Mouse (Mus musculus) myocyte (in vitro differentiated cells): Measurements from ENCODE around the gene Wdr25. TPM values are rescaled to one million over a fixed set of nuclear protein-coding genes. Genes with fewer than 3 reads are reported as not detected.

Experiments
- H3K27me3 ChIP-seq: one replicate; pipeline ENCODE4 v1.6.1; 2011; ENCODE audit not compliant: control insufficient read depth, insufficient read depth, insufficient read length
- H3K36me3 ChIP-seq: one replicate; pipeline ENCODE4 v1.6.1; 2011; ENCODE audit not compliant: control insufficient read depth, insufficient read depth
- H3K4me2 ChIP-seq: one replicate; pipeline ENCODE4 v1.6.1; 2011; ENCODE audit warnings: low read depth, control low read depth
- H3K4me3 ChIP-seq: one replicate; pipeline ENCODE4 v1.5.1; 2011; ENCODE audit warnings: mild to moderate bottlenecking, control low read depth, moderate library complexity
- H3K79me2 ChIP-seq: one replicate; pipeline ENCODE4 v1.6.1; 2011; ENCODE audit not compliant: control insufficient read depth, insufficient read depth
- H3ac ChIP-seq: one replicate; pipeline ENCODE4 v1.6.1; 2011; ENCODE audit not compliant: control insufficient read depth, insufficient read length
- CEBPB ChIP-seq: IDR thresholded peaks from 2 replicates; pipeline ENCODE4 v1.6.1; 2011; ENCODE audit warnings: mild to moderate bottlenecking, moderate library complexity; ENCODE audit not compliant: poor library complexity, insufficient read depth, severe bottlenecking
- E2F4 ChIP-seq: IDR thresholded peaks from one replicate; pipeline ENCODE4 v1.6.1; 2011; ENCODE audit warnings: mild to moderate bottlenecking, control low read depth, moderate library complexity; ENCODE audit not compliant: insufficient read depth
- MAX ChIP-seq: IDR thresholded peaks from one replicate; pipeline ENCODE4 v1.6.1; 2011; ENCODE audit warnings: low read depth, mild to moderate bottlenecking, control low read depth
- MYOD1 ChIP-seq, 3 experiments: IDR thresholded peaks; one replicate each; pipeline ENCODE4 v1.6.1; 2011; ENCODE audit warnings: control low read depth in 2 of 3, low read depth in 2 of 3, mild to moderate bottlenecking in 2 of 3, moderate library complexity in 1 of 3; ENCODE audit not compliant: insufficient read length in 2 of 3, control insufficient read depth in 1 of 3
- MYOG ChIP-seq, 3 experiments: IDR thresholded peaks; one replicate each; pipeline ENCODE4 v1.6.1; 2011; ENCODE audit warnings: control low read depth in 2 of 3, low read depth in 2 of 3, mild to moderate bottlenecking in 2 of 3; ENCODE audit not compliant: insufficient read length in 2 of 3, control insufficient read depth in 1 of 3, insufficient read depth in 1 of 3
- POLR2A ChIP-seq: IDR thresholded peaks from one replicate; pipeline ENCODE4 v1.6.1; 2011; ENCODE audit warnings: low read depth, mild to moderate bottlenecking, control low read depth, moderate library complexity; ENCODE audit not compliant: insufficient read length
- POLR2AphosphoS2 ChIP-seq: IDR thresholded peaks from one replicate; pipeline ENCODE4 v1.6.1; 2011; ENCODE audit warnings: low read depth, control low read depth; ENCODE audit not compliant: insufficient read length
- REST ChIP-seq: IDR thresholded peaks from one replicate; pipeline ENCODE4 v1.6.1; 2011; ENCODE audit warnings: mild to moderate bottlenecking, control low read depth, moderate library complexity; ENCODE audit not compliant: insufficient read depth, insufficient read length
- SRF ChIP-seq: IDR thresholded peaks from one replicate; pipeline ENCODE4 v1.6.1; 2011; ENCODE audit warnings: low read depth; ENCODE audit not compliant: control insufficient read depth, insufficient read length
- TCF12 ChIP-seq: IDR thresholded peaks from one replicate; pipeline ENCODE4 v1.6.1; 2011; ENCODE audit warnings: mild to moderate bottlenecking, control low read depth; ENCODE audit not compliant: poor library complexity, insufficient read depth, severe bottlenecking
- TCF3 ChIP-seq: IDR thresholded peaks from one replicate; pipeline ENCODE4 v1.6.1; 2011; ENCODE audit warnings: low read depth, control low read depth; ENCODE audit not compliant: insufficient read length
- USF1 ChIP-seq: IDR thresholded peaks from one replicate; pipeline ENCODE4 v1.6.1; 2011; ENCODE audit warnings: low read depth, mild to moderate bottlenecking, control low read depth, moderate library complexity
- polyA plus RNA-seq: library from polyadenylated mRNA; unstranded; fragments of >200 nt; fragmentation: generic; extraction: Trizol; gene quantifications from one replicate; pipeline ENCODE4 v1.2.1, GENCODE M21; 2012; ENCODE audit warnings: missing spikeins

Gene Wdr25
- polyA plus RNA-seq, 1 experiment: 14.0 TPM

DNA sequence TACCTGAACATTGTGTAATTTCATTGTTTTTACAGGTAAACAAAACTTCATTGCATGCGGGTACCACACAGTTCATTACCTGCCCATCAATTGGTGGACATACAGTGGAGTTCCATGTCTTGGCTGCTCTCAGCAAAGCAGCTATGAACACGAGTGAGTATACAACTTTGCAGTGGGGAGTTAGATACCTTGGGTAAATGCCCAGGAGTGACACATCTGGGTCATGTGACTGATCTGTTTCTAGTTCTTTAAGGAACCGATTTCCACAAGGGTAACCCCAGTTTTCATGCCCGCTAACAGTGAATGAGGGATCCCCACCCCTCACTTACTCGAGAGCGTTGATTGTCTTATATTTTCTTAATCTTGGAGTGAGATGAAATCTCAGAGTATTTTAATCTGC lies 183.6 kb downstream of the Wdr25 start:
- Histone ChIP-seq H3K79me2 (no peaks in the 10 kb centered on the region), H3K4me2 (no peak overlapping the region), H3K36me3 (no peaks in the 10 kb centered on the region), H3ac (no peak overlapping the region), H3K27me3 (no peaks in the 10 kb centered on the region), H3K4me3 (no peak overlapping the region)
- TF ChIP-seq REST (no peak), MAX (no peak), TCF3 (no peak), SRF (no peak), POLR2A (no peak), MYOG (IDR thresholded peaks at IDR 0.05; ENCODE audit: control insufficient read depth in 1 of 3, insufficient read depth in 1 of 3, insufficient read length in 2 of 3, low read depth in 2 of 3) (no peak), TCF12 (no peak), E2F4 (no peak), MYOD1 (IDR thresholded peaks at IDR 0.05; ENCODE audit: control insufficient read depth in 1 of 3, insufficient read length in 2 of 3, low read depth in 2 of 3) (no peak), CEBPB (no peak), POLR2AphosphoS2 (no peak), USF1 (no peak)

Other genes with a start within 250 kb of the Wdr25 start
- 0.11 TPM for gene Degs2, start 191.3 kb upstream of the Wdr25 start, polyA plus RNA-seq
- gene Yy1, start 100.7 kb upstream of the Wdr25 start, polyA plus RNA-seq: 15.3 TPM
- 20.9 TPM for gene Slc25a29, start 57.7 kb upstream of the Wdr25 start, polyA plus RNA-seq
- 3.6 TPM for gene Slc25a47, start 57.6 kb upstream of the Wdr25 start, polyA plus RNA-seq
- 180 TPM for gene Wars, start 543 bp downstream of the Wdr25 start, polyA plus RNA-seq
- 0.10 TPM for gene Begain, start 174.6 kb downstream of the Wdr25 start, polyA plus RNA-seq